Mouse (Mus musculus) B cell, adult 2 months (primary cell): Measurements from ENCODE around the gene Ldha.
A peak's percentile ranks its signal among the peaks of the same experiment; 100 is the strongest.

Experiments used
- DNase-seq, 2 experiments: peaks; one replicate each; pipeline ENCODE4 v3.0.0; 2022

Gene Ldha

GRCm38 (mm10) chr7:46838104-46838671 is 3.1 kb upstream of the Ldha start:
- no peak for DNase-seq

DNA sequence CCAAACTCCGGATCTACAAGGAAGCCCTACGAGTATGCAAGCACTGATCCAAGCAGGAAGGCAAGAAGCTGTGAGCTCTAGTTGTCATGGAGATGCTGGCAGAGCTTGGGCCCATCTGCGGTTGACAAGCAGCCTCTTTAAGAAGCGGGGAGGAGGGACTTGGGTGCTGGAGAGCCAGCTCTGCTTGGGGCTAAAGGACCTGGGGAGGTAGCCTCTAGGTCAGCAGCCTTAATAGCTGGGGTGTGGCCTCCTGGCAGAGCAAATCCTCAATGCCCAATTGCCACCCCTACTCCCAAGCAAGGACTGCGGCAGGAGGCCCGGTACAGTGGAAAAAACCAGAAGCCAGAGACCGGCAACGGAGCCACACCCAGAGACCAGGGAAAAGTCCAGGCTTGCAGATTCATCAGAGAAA is 2.4 kb upstream of the Ldha start:
- peak in 1 of 2 experiments; percentile 5 for DNase-seq

GRCm38 (mm10) chr7:46839446-46839845 is 1.8 kb upstream of the Ldha start:
- no peak for DNase-seq

DNA sequence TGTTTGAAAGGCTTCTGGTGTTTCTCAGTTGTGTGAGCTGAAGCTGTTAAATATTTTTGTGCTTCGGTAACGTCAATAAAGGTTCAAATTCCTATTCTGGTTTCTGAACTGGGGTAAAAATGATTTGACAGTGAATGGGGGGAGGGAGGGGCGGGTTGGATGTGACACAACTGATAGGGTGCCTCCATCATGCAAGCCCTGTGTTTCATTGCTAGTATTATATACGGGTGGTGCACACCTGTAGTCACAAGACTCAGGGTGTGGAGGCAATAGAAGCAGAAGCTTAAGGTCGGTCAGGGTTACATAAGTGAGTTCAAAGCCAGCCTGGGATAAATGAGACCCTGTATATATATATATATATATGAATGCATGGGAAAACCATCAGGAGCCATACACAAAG is 1.4 kb upstream of the Ldha start:
- no peak for DNase-seq

DNA sequence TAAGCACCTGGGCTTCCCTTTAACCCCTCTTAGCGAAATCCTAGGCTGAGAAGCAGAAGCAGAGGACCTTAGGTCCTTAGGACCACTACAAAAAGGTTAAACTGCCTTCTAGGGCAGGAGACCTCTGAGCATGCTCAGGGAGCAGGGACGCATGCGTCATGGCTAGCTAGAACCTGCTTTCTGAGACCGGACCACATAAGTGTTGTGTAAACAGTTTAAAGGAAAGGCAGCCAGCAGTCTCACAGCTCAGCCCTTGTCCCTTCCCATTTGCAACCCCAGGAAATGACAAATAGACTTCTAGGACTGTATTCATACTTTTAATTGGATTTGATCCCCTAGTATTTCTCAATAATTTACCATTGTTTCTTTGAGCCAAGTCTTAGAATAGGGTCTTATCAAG is 949 bp upstream of the Ldha start:
- DNase-seq: no peak

- no peak for DNase-seq
Observed at GRCm38 (mm10) chr7:46842278-46842677, 1.0 kb downstream of the Ldha start.

DNA sequence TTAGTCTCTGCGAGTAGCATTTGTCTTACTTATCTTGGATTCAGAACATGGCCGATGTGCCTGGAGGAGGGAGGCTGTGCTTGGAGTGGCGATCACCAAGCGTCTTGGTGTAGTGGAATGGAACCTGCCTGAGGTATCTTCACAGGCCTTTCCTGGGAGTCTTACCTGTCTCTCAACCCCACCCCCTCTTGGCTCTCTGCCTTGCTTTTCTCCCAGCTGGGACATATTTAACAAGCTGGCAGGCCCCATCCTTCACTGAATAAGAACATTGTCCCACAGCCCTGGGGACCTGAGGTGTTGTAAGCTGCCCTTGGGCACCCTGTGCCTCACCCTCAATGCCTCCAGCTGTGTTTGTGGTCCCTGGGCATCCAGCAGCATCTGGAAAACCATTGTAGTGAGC is 2.3 kb downstream of the Ldha start:
- DNase-seq: no peak

GRCm38 (mm10) chr7:46845211-46845977 is 4.1 kb downstream of the Ldha start:
- peak; percentile 88 to 89 for DNase-seq

DNA sequence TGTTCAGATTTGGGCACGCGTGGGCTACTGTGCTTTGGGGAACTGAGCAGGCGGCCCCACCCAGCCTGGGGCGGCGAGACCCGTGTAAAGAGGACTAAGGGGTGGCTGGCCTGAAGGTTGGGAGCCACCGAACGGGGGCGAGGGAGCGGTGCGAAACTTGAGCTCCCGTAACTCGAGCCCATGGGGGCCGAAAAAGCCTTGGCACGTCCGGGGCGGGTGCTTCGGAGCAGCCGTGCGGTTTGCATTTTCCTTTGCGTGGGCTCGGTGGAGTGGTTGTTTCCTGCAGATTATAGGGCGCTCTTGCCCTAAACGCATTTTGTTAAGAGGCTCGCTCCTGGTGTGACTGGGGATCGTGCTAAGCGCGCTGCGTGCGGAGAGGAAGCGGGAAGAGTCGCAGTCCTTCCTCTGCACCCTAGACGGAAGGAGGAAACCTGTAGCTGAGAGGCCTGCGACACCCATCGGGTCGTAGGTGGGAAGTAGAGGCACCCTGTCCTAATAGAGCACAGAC is 4.8 kb downstream of the Ldha start:
- no peak for DNase-seq

- DNase-seq: peak; percentile 63 to 67
Observed at GRCm38 (mm10) chr7:46846486-46847244, 5.4 kb downstream of the Ldha start.

DNA sequence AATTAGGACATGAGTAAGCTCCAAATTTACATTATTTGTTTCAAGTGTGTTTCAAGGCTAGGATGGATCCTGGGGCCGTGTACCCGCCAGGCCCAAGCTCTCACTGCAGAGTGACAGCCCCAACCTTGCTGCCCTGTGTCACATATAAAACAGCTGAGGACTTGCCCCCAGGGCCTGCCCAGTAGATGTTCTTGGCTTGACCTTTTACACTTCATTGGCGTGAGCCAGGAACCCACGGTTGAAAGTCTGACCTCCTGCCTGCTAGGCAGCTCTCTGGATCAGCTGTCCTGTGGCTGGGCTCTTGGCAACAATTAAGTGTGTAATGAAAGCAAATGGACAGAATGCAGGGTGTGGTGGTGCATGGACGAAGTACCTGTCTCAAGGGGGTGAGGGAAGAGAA is 8.0 kb downstream of the Ldha start:
- no peak for DNase-seq

- DNase-seq: no peak
Observed at GRCm38 (mm10) chr7:46851026-46851425, 9.8 kb downstream of the Ldha start.

DNA sequence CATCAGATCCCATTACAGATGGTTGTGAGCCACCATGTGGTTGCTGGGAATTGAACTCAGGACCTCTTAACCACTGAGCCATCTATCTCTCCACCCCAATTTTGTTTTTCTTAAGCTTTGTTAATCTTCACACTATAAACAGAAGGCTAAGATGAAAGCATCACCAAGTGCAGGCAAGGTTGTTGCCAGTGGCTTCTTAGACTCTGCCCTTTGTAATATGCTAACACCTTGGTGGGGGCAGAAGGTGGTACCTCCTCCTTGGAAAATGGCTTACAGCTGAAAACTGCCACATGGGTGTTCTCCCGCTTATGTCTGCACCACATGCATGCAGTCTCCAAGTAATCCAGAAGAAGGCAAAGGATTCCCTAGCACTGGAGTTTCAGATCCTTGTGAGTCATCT is 11.4 kb downstream of the Ldha start:
- no peak for DNase-seq

DNA sequence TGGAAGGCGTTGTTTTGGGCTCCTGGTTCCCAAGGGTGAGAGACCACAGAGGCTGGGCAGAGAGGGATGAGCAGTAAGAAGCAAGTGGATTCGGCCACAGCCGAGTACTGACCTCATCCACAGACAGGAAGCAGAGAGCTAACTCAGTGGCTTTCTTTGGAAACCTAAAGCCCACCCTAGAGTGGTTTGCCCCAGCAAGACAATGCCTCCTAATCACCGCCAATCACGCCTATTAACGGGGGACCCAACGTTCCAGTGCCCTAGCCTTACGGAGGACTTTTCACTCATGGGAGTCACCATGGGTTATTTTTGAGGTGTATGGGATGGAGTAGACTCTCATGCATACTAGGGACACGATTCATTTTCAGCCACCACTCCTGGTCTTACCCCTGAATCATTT is 12.1 kb downstream of the Ldha start:
- no peak for DNase-seq

DNA sequence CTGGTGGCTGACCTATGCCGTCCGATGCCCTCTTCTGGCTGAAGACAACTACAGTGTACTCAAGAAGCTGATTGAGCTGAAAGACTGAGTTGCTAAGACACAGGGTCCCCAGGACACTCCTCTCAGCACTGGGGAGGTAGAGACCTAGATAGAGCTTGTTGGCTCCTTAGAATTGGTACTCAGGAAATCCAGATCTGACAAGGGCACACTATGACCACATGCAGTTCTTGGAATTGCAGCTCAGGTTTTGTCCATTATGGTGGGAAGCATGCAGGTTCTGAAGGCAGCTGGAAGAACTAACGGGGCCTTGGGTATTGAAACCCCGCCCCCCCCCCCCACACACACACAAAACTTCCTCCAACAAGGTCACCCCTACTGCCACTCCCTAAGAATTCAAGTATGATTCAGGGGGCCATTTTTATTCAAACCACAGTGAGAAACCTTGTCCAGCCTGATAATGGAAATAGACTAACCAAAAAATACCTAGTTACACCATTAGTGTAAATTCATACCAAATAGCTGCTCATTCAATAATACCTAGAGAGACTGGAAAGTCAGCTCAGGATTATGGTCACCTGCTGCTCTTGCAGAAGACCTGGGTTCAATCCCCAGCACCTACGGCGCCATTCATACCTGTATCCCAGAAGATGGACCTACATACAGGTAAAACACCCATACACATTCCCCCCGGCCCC is 14.7 kb downstream of the Ldha start:
- no peak for DNase-seq

DNA sequence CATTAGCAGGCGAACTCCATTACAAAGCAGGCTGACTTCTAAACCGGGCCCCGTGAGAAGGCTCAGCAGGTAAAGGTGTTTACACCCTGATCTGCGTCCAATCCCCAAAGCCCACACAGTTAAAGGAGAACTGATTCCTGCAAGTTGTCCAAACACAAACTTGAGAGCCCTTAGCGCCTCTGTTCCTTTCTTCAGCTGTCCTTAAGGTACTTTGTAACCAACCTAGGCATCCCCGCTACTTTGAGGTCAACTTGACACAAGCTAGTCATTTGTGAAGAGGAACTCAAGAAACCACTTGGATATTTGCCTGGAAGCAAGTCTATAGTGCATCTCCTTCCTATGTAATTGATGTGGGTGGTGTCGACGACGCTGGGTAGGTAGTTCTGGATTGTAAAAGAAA is 16.2 kb downstream of the Ldha start:
- no peak for DNase-seq

- DNase-seq: no peak
Observed at GRCm38 (mm10) chr7:46859031-46859430, 17.8 kb downstream of the Ldha start.

- no peak for DNase-seq
Observed at GRCm38 (mm10) chr7:46860996-46861395, 19.7 kb downstream of the Ldha start, which contains the start of gene Ldhc. Ldhc (plus strand) TSS chr7:46861203.

DNA sequence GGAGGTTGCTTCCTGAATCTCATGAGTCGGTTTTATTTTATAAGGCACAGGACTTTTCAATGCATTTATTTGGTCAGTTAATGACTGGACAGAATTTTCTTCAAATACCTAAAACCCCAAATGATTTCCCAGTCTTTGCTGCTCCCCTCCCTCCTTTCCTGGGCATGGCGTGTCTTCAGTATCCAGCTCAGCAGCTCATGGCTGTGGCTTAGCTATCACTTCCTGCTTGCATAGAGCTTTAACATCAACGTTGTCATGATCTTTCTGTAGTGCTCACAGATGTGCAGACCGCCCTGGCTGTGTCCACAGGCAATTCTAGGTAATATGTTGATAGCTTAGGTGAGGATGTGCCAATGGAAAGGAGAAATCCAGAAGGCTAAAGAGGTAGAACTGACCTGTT is 30.7 kb downstream of the Ldha start:
- no peak for DNase-seq

DNA sequence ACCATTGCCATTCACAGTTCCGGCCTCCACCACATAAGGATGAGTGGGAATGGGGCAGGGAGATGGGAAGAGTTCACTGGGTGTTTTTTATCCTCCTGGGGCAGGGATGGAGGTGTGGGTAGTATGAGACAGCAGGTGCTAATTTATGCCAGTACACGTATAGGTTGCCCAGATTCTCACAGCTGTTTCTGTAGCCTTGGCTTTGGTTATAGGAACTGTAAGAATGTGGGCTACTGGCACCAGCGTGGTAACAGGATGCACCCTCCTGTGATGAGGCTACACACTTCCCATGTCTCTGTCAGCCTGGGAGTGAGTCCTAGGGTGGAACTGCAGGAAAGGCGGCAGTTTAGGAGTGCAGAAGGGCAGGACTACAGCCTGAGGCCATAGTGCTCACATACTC is 35.6 kb downstream of the Ldha start:
- no peak for DNase-seq

GRCm38 (mm10) chr7:46877255-46877654 is 36.0 kb downstream of the Ldha start:
- DNase-seq: no peak

GRCm38 (mm10) chr7:46879851-46880250 is 38.6 kb downstream of the Ldha start:
- DNase-seq: no peak

DNA sequence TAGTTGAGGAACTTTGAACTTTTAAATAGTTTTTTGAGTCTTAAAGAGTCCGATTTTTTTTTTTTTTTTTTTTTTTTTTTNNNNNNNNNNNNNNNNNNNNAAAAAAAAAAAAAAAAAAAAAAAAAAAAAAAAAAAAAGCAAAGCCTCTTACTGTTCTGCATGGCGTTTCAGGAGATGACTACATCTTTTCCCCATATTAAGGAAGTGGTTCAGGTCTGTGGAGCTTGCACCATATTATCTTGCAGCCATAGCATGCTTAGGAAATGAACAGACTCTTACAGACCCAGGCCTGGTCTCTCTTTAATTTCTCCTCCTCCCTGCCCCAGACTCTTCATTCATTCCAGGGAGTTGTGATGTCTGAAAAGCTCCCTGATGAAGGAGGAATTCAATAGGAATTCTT is 39.7 kb downstream of the Ldha start:
- no peak for DNase-seq
